In genomic region chr10:122302259-122302658, GRCm38 (mm10) we compare ENCODE assay signal across 17 mouse cellular contexts.
"Had no signal": no experiment of that assay in that cellular context is flagged by ENCODE, and none has a peak within 500 bp of the region (broad histone marks: within the 10 kb centered on the region; RNA-seq: fewer than 3 reads in every experiment).

No protein-coding gene starts in this region.

- DNase-seq: kidney, adult 8-10 months; kidney, postnatal 36 days; left cerebral cortex, postnatal 4 days; lung, adult 2 months; lung, postnatal 36 days; right cerebral cortex, postnatal 4 days; spleen, adult 18-20 months; thymus, adult 2 months; thymus, postnatal 25 days had no signal

- H3K9me3 ChIP-seq: midbrain, embryonic 13.5 days; neural tube, embryonic 15.5 days; stomach, embryonic 15.5 days had no signal

- ATAC-seq: lung, postnatal 0 days; midbrain, embryonic 13.5 days had no signal

- H3K4me1 ChIP-seq: midbrain, embryonic 13.5 days; neural tube, embryonic 15.5 days; stomach, embryonic 15.5 days had no signal

- H3K4me3 ChIP-seq: layer of hippocampus, adult 2 months; midbrain, embryonic 13.5 days; myocyte; neural tube, embryonic 15.5 days; stomach, embryonic 15.5 days had no signal

- H3K36me3 ChIP-seq: midbrain, embryonic 13.5 days; neural tube, embryonic 15.5 days; stomach, embryonic 15.5 days had no signal

- H3K27me3 ChIP-seq: midbrain, embryonic 13.5 days; neural tube, embryonic 15.5 days; stomach, embryonic 15.5 days had no signal

- H3K9ac ChIP-seq: liver, embryonic 14.5 days; midbrain, embryonic 13.5 days; neural tube, embryonic 15.5 days; stomach, embryonic 15.5 days had no signal

- H3K27ac ChIP-seq: kidney, postnatal 0 days; layer of hippocampus, adult 2 months; liver, embryonic 14.5 days; midbrain, embryonic 13.5 days; neural tube, embryonic 15.5 days; stomach, embryonic 15.5 days had no signal

- H3K4me2 ChIP-seq: midbrain, embryonic 13.5 days; neural tube, embryonic 15.5 days; stomach, embryonic 15.5 days had no signal
